Mouse (Mus musculus): ENCODE data around the gene Ccdc88a.

DNA sequence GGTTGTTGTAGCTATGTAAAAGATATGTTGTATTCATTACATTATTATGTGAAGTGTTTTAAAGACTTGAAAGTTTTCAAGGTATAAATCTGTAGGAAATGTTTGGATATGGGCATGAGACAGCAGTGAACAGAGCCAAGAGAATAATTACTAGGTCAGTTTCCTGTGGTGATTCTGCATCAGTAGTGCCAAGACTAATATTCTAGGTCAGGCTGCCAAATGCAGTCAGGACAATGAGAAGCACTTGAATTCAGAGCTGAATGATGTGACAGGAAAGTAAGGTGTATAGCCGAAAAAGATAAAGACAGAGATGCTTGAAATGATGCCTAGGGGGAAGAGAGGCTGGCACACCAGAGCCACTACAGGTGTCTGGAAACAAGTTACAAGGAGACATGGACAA lies 21.2 kb upstream of the Ccdc88a start:
- TF ChIP-seq POLR2A (IDR thresholded peaks at IDR 0.05; ENCODE audit: control insufficient read depth, low read depth, low read length) (no peak), CTCF (IDR thresholded peaks at IDR 0.05; ENCODE audit: control insufficient read depth, insufficient read depth, insufficient replicate concordance, low read depth, low read length) (no peak)
